Mouse (Mus musculus): Measurements from ENCODE around the gene Frmd8.

DNA sequence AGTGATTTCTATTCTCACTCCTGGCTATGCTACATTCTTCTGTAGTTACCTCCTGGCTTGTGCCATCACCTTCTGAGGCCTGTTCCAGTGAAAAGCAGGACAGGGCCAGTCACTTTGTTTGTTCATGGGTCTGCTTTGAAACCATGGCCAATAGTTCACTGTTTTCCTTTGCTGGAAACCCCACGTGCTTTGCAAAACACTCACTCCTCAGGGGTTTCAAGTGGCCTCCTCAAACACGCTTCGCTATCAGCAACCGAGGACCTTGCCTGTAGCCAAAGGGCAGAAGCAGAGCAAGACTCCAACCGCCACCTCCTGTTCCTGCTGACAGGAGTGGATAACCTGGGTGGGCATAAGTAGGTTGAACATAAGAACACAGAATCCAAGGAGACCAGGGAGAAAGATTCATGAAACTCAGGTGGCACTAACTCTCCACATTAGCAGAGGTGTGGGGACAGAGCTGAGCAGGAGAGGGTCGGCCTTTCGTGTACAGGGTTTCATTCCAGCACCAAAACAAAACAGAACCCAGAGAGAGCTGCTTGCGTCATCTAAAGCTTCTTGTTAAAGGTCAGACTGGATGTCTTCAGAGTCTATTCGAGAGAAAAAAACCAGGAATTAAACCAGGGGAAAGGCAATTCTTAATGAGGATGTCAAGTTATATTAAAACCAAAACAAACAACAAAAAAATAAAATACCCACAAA, 47.5 kb downstream of the Frmd8 start:
- TF ChIP-seq GATA1 (IDR thresholded peaks at IDR 0.05; ENCODE audit: borderline replicate concordance, low read length) (no peak), FLI1 (IDR thresholded peaks at IDR 0.05; ENCODE audit: low read length) (no peak)

Data from megakaryocyte, embryonic 14.5 days (primary cell).